Mouse (Mus musculus): ENCODE measurements around the gene Cd6.

Gene Cd6

GRCm38 (mm10) chr19:10829436-10830175, at the start of gene Cd6:
Gene Cd6 (minus strand): TSS chr19:10830058.
- DNase-seq = no peak

GRCm38 (mm10) chr19:10878201-10878837, 48.5 kb upstream of the Cd6 start:
- DNase-seq = peak; percentile 60

GRCm38 (mm10) chr19:10871328-10871961, 41.6 kb upstream of the Cd6 start:
- no peak for DNase-seq

GRCm38 (mm10) chr19:10870676-10871075, 40.8 kb upstream of the Cd6 start:
- no peak for DNase-seq

GRCm38 (mm10) chr19:10869886-10870527, 40.1 kb upstream of the Cd6 start, which contains the start of gene Tmem132a:
Gene Tmem132a (minus strand): TSS chr19:10869940.
- peak; percentile 70 for DNase-seq

DNA sequence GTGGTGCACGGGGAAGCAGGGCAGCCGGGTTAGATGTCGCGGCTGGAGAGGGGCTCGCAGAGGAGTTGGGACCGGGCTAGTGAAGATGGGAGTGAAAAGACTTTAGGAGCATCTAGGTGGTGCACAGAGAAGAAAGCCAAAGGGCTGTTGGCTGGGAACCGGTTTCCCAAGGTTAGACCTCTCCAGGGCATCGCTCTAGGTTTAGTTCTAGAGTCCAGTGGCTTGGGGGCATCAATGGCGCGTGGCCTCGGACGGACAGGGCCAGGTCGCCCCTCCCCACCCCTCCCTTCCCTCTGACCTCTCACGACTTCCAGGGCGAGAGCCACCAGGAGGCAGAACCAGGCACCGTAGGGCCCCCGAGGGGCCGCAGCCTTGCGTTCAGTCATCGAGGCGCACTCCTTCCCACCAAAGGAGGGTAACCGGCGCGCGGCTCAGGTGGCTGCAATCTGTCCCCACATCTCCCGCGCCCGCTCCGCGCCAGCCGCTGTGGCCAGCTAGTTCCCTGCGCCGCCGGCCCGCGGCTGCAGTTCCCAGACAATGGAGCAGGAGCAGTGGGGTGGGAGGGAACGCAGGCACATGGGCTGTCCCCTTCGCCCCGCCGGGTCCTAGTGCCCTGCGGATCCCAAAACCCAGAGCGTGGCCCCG, 39.5 kb upstream of the Cd6 start:
- DNase-seq = peak; percentile 80

DNA sequence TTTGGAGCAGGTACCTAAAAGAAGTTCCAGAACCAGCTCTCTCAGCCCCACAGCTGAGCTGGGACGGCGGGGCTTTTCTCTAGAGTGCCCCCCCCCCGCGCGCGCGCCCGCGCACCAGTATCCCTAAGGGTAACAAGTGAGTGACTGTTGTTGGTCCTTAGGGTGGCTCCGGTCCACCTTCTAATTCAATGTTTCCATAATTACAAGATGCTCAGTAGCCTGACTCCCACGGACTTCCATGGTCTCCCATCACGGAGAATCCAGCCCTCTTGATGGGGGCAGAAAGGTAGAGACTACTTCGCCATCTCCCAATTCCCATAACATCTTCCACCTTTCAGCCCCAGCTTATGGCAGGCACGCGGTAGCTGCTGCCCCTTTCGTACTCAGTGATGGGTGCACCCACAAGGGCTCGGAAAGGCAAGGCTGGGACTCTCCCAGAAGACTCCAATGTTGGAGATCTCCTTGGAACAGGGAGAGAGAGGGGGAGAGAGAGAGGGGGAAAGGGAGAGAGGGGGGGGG, 38.8 kb upstream of the Cd6 start:
- no peak for DNase-seq

DNA sequence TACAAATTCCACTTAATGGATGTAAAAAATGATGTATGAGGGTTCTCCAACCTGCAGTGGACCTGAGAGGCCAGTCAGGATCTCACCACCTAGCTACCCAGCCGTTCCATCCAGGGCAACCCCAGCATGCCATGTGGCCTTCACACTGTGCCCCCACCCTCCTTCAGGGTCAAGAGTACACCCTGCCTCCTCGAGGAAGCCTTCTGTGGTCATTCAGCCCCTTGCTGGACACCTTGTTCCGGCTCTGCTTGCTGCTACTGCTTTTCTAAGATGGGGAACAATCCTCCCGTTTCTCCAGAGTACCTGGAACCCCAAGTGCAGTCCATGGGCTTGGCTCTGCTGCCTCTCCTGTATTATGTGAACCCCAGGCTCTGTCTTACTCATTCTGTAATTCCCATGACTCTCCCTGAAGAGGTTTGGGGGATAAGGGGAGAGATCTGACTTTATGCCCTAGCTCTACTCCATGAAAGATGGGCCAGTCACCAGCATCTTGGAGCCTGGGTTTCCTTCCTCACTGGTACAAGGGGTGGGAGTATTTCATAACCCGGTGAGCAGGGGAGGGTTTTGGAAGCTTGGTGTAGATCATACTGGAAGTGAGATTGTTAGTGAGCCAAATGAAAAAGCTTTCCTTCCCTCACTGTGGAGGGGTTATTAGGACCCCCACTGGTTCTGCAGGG, 38.2 kb upstream of the Cd6 start:
- no peak for DNase-seq

- DNase-seq = no peak
Observed at GRCm38 (mm10) chr19:10866351-10866750, 36.5 kb upstream of the Cd6 start.

- no peak for DNase-seq
Observed at GRCm38 (mm10) chr19:10860072-10860497, 30.2 kb upstream of the Cd6 start.

GRCm38 (mm10) chr19:10856520-10856919, 26.7 kb upstream of the Cd6 start:
- no peak for DNase-seq

- no peak for DNase-seq
Observed at GRCm38 (mm10) chr19:10855422-10855821, 25.6 kb upstream of the Cd6 start.

DNA sequence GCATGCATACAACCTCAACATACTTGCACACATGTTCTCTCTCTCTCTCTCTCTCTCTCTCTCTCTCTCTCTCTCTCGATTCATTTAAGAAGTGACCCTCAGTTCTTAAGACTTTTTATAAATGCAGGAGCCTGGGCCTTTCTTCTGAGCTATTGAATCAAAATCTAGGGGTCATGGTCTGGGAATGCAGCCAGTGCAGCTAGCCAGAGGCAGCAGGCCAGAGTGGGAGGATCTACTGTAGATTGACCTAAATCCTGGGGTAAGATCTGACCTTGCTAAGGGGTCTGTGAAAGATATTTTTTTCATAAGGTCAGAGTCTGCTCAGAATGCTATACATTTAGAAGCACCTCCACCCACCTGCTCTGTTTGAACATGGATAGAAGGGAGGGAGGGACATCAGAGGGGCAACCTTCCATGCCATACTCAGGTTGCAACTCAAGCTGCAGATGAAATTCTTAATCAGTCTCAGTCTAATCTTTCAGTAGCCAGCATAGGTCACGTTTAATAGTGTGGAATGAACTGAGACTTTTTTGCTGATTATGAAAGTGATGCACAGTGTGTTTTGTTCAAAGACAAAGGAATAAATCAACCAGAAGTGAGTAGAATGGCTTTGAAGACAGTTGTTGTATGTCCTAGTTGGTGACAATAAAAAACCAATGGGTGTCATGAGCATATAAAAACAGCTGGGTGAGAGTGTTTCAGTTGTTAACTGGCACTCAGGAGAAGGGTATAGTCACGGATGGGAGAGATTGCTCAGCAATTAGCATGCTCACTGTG, 17.6 kb upstream of the Cd6 start:
- DNase-seq = no peak

- DNase-seq = no peak
Observed at GRCm38 (mm10) chr19:10846150-10846549, 16.3 kb upstream of the Cd6 start.

GRCm38 (mm10) chr19:10845454-10845853, 15.6 kb upstream of the Cd6 start:
- DNase-seq = no peak

GRCm38 (mm10) chr19:10844206-10844605, 14.3 kb upstream of the Cd6 start:
- no peak for DNase-seq

DNA sequence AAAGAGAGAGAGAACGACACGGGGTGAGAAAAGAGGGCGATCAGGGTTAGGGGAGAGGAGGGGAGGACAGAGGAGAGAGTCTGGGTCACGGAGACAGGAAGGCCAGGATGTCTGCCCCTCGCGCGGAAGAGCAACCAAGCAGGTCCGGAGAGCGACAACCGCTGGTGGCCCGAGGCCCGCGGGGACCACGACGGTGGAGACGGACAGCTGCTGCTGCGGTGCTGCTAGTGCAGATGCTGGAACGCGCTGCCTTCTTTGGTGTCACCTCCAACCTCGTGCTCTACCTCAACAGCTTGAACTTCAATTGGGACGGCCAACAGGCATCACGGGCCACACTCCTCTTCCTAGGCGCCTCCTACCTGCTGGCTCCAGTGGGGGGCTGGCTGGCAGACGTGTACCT, 13.1 kb upstream of the Cd6 start:
- no peak for DNase-seq

GRCm38 (mm10) chr19:10841721-10842626, 12.1 kb upstream of the Cd6 start:
- DNase-seq = peak; percentile 70

- no peak for DNase-seq
Observed at GRCm38 (mm10) chr19:10839010-10839892, 9.4 kb upstream of the Cd6 start, which contains the start of gene Slc15a3. Gene Slc15a3 (plus strand): TSS chr19:10839727.

All from lung, postnatal 36 days (tissue).